Mouse (Mus musculus): ENCODE data around the gene Resf1.

GRCm38 (mm10) chr6:149374986-149375457, 65.8 kb downstream of the Resf1 start:
- TF ChIP-seq ZMIZ1 (IDR thresholded peaks at IDR 0.05; ENCODE audit: low read depth, low read length) (no peak), HCFC1 (IDR thresholded peaks at IDR 0.05; ENCODE audit: low read depth, low read length) (no peak), NRF1 (IDR thresholded peaks at IDR 0.05; ENCODE audit: insufficient read depth, low read depth, low read length, poor library complexity, severe bottlenecking) (no peak), POLR2AphosphoS2 (IDR thresholded peaks at IDR 0.05; ENCODE audit: low read length) (no peak), RAD21 (IDR thresholded peaks at IDR 0.05; ENCODE audit: low read depth, low read length) (no peak; the same call in none of the 2 replicates), CTCF (IDR thresholded peaks at IDR 0.05 in 2 of 3, conservative IDR thresholded peaks at IDR 0.05 in 1 of 3; ENCODE audit: control insufficient read depth in 1 of 3, insufficient read depth in 1 of 3, low read depth in 2 of 3, low read length in 3 of 3, poor library complexity in 1 of 3, severe bottlenecking in 1 of 3) (peak; percentile 62 to 99 (median 68)), MAFK (IDR thresholded peaks at IDR 0.05; ENCODE audit: borderline replicate concordance, low read depth, low read length) (no peak), KAT2A (conservative IDR thresholded peaks at IDR 0.05; ENCODE audit: low read depth, low read length) (no peak), ZKSCAN1 (IDR thresholded peaks at IDR 0.05; ENCODE audit: low read depth, low read length) (no peak), POLR2A (IDR thresholded peaks at IDR 0.05; ENCODE audit: control insufficient read depth in 1 of 2, insufficient read depth in 1 of 2, low read depth in 1 of 2, low read length in 2 of 2, poor library complexity in 1 of 2) (no peak), MAZ (IDR thresholded peaks at IDR 0.05; ENCODE audit: low read depth, low read length) (no peak)

Data from MEL (cell line).